Mouse (Mus musculus) forebrain, embryonic 14.5 days (tissue): ENCODE measurements around the gene Mansc1. TPM values are rescaled to one million over a fixed set of nuclear protein-coding genes. Genes with fewer than 3 reads are reported as not detected.
"Not testable (repeated sequence)": the region's sequence is repeated elsewhere in the genome, so short reads cannot be mapped to it uniquely, and the experiment has no call there.

Experiments
- ATAC-seq: fragments of 200-750 bp; cut with Nextera tagmentation; 2 replicates; pipeline ENCODE4 v1.8.0; 2017; ENCODE audit warnings: mild to moderate bottlenecking, moderate library complexity
- DNase-seq: peaks from one replicate; pipeline ENCODE4 v3.0.0-alpha.2; 2015; ENCODE audit warnings: low spot score
- H3K27ac ChIP-seq: fragments of 300-500 bp; sonication (generic); 2 replicates; pipeline ENCODE4 v1.5.1; 2014; ENCODE audit warnings: low read depth, mild to moderate bottlenecking, control low read depth, low read length, moderate library complexity
- H3K27me3 ChIP-seq: fragments of 300-500 bp; sonication (generic); replicated peaks from 2 replicates; pipeline ENCODE4 v1.6.1; 2014; ENCODE audit warnings: low read length, control low read depth, mixed read lengths; ENCODE audit not compliant: control insufficient read depth, insufficient read depth
- H3K36me3 ChIP-seq: fragments of 300-500 bp; sonication (generic); 2 replicates; pipeline ENCODE4 v1.6.1; 2014; ENCODE audit warnings: low read length, control low read depth; ENCODE audit not compliant: control insufficient read depth, insufficient read depth
- H3K4me1 ChIP-seq: fragments of 300-500 bp; sonication (generic); 2 replicates; pipeline ENCODE4 v1.6.1; 2014; ENCODE audit warnings: antibody characterized with exemption, low read length, control low read depth; ENCODE audit not compliant: control insufficient read depth, insufficient read depth
- H3K4me2 ChIP-seq: fragments of 300-500 bp; sonication (generic); 2 replicates; pipeline ENCODE4 v1.6.1; 2014; ENCODE audit warnings: mild to moderate bottlenecking, control low read depth, low read length
- H3K4me3 ChIP-seq: fragments of 300-500 bp; sonication (generic); 2 replicates; pipeline ENCODE4 v1.5.1; 2014; ENCODE audit warnings: low read depth, low read length, control low read depth
- H3K9ac ChIP-seq: fragments of 300-500 bp; sonication (generic); 2 replicates; pipeline ENCODE4 v1.6.1; 2014; ENCODE audit warnings: mild to moderate bottlenecking, low read length, control low read depth, moderate library complexity
- H3K9me3 ChIP-seq: fragments of 300-500 bp; sonication (generic); replicated peaks from 2 replicates; pipeline ENCODE4 v1.6.1; 2016; ENCODE audit warnings: low read length, control low read depth, mixed read lengths; ENCODE audit not compliant: control insufficient read depth
- WGBS: fragments of 180-500 bp; shearing (Covaris S2); extraction: QIAGEN DNeasy Blood & Tissue Kit; methylation state at CpG from one replicate; pipeline ENCODE4 v1.1.7; 2014; 5-methylcytosine and 5-hydroxymethylcytosine counted together
- polyA plus RNA-seq: library from polyadenylated mRNA; unstranded; fragments of >200 nt; fragmentation: Nextera tagmentation; extraction: Ambion mirVana; gene quantifications from 2 replicates; pipeline ENCODE4 v1.2.1, GENCODE M21; 2014

Gene Mansc1
- 0.88 and 0.94 TPM in 2 replicates for polyA plus RNA-seq

- ATAC-seq (peak; percentile 58), DNase-seq (peak; percentile 43)
- Histone ChIP-seq H3K9me3 (no peaks in the 10 kb centered on the region), H3K27me3 (no peaks in the 10 kb centered on the region), H3K4me2 (peak within 1 kb of the TSS; percentile 77), H3K36me3 (no peaks in the 10 kb centered on the region), H3K9ac (peak within 1 kb of the TSS; percentile 55), H3K4me3 (peak within 1 kb of the TSS; percentile 40), H3K4me1 (0 out of 2 replicates have a peak, but pooled peaks cover 8% of the 10 kb centered on the region), H3K27ac (no peak within 1 kb of the TSS)
- WGBS = 2% methylated on average over 46 of the region's 46 CpGs
These were observed at the start of gene Mansc1 for GRCm38 (mm10) chr6:134631947-134632687. TSS of gene Mansc1 (minus strand) at chr6:134632488.

GRCm38 (mm10) chr6:134679330-134679729 lies 47.0 kb upstream of the Mansc1 start:
- H3K4me3 ChIP-seq, H3K36me3 ChIP-seq, H3K4me1 ChIP-seq, ATAC-seq, H3K4me2 ChIP-seq, H3K27me3 ChIP-seq, H3K9ac ChIP-seq, H3K27ac ChIP-seq, DNase-seq, H3K9me3 ChIP-seq: not testable (repeated sequence)
- WGBS = 92% methylated on average over 4 of the region's 4 CpGs

DNA sequence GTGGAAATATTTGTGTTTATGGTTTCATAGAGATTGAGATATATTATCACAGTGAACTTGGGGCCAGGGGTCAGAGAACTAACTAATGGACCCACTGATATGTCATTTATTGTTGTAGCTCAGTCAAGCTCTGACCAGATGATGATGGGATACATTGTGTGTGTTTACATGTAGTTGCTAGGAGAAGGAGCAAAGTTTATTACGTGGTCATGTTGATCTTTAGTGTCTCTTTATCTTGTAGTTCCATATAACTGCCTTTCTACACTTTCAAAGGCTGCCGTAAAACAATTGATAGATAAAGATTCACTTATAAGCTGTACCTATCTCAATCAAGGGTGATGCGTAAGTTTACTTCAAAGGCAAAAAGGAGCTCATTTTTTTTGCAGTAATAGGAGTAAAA lies 45.7 kb upstream of the Mansc1 start:
- H3K4me2 ChIP-seq = no peak overlapping the region
- H3K4me1 ChIP-seq = no peaks in the 10 kb centered on the region
- ATAC-seq = no peak
- H3K9me3 ChIP-seq = no peaks in the 10 kb centered on the region
- no peak overlapping the region for H3K4me3 ChIP-seq
- no peak overlapping the region for H3K27ac ChIP-seq
- WGBS = 84% methylated on average over 3 of the region's 3 CpGs
- DNase-seq = no peak
- no peaks in the 10 kb centered on the region for H3K27me3 ChIP-seq
- no peaks in the 10 kb centered on the region for H3K36me3 ChIP-seq
- no peak overlapping the region for H3K9ac ChIP-seq

DNA sequence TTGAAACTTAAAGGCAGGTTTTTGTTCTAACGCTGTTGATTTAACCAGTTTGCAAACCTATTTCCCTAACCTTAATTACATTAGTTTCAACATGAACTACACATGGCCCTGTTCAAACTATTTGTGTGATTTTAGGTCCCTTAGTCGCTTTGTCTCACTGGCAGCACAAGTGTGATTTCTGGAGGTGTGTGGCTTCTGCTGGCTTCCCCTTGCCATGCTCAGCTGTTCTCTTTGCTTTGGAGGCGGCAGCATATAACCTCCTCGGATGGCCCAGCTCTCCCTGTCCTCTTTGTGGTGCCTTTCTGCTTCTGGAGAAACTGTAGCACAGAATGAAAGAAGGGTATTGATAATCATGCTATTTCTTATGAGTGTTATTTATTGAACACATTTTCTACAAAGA lies 45.2 kb upstream of the Mansc1 start:
- ATAC-seq (no peak), DNase-seq (no peak)
- H3K4me3 ChIP-seq = no peak overlapping the region
- no peaks in the 10 kb centered on the region for H3K9me3 ChIP-seq
- no peaks in the 10 kb centered on the region for H3K36me3 ChIP-seq
- no peak overlapping the region for H3K27ac ChIP-seq
- 84% methylated on average over 4 of the region's 4 CpGs for WGBS
- no peaks in the 10 kb centered on the region for H3K4me1 ChIP-seq
- H3K27me3 ChIP-seq = no peaks in the 10 kb centered on the region
- no peak overlapping the region for H3K9ac ChIP-seq
- H3K4me2 ChIP-seq = no peak overlapping the region

- not testable (repeated sequence) for H3K4me3 ChIP-seq, DNase-seq, H3K36me3 ChIP-seq, ATAC-seq, H3K9me3 ChIP-seq, H3K27ac ChIP-seq, H3K9ac ChIP-seq, H3K4me1 ChIP-seq, H3K27me3 ChIP-seq, H3K4me2 ChIP-seq
- WGBS = 89% methylated on average over 8 of the region's 8 CpGs
These were observed 41.4 kb upstream of the Mansc1 start for GRCm38 (mm10) chr6:134673712-134674111.

GRCm38 (mm10) chr6:134670881-134671411 lies 38.7 kb upstream of the Mansc1 start:
- no peak for ATAC-seq
- Histone ChIP-seq H3K4me3 (no peak overlapping the region), H3K9ac (no peak overlapping the region), H3K9me3 (no peaks in the 10 kb centered on the region), H3K27me3 (no peaks in the 10 kb centered on the region), H3K4me1 (peaks cover 4% of the 10 kb centered on the region; the same call in 1 of the 2 replicates), H3K4me2 (no peak overlapping the region), H3K36me3 (no peaks in the 10 kb centered on the region), H3K27ac (no peak overlapping the region)
- 56% methylated on average over 4 of the region's 4 CpGs for WGBS
- peak; percentile 12 for DNase-seq

DNA sequence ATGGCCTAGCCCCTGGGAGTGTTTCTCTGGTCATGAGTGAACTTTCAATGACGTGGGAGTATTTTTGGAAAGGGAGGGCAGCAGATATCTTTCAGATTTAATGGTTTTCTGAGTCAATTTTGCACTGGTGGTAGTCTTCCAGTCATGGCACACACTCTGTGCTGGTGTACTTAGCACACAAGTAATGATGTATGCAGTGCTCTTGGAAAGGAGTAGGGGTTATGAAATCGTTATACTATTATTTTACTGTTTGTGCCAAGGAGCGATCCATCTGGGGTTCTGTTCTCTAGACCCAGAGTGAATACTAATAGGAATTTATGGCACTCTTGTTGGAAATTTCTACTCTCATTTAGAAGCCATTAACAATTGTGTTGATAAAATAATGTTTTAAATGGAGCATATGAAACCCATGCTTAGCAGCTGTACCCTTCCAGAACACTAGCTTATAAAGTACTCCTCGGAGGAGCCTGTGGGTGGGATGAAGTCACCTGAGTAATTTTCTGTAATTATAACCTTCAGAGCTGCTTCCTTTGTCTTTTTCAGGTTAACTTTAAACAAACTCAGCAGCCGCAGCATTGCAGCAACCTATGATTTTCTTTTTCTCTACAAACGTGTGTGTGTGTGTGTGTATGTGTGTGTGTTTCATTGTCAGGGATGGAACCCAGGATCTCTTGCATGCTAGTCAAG lies 37.0 kb upstream of the Mansc1 start:
- Histone ChIP-seq H3K27ac (no peak overlapping the region), H3K9ac (no peak overlapping the region), H3K4me3 (no peak overlapping the region), H3K27me3 (no peaks in the 10 kb centered on the region), H3K36me3 (no peaks in the 10 kb centered on the region), H3K4me1 (peaks cover 4% of the 10 kb centered on the region; the same call in 1 of the 2 replicates), H3K9me3 (no peaks in the 10 kb centered on the region), H3K4me2 (no peak overlapping the region)
- ATAC-seq = no peak
- WGBS = 82% methylated on average over 6 of the region's 6 CpGs
- no peak for DNase-seq

DNA sequence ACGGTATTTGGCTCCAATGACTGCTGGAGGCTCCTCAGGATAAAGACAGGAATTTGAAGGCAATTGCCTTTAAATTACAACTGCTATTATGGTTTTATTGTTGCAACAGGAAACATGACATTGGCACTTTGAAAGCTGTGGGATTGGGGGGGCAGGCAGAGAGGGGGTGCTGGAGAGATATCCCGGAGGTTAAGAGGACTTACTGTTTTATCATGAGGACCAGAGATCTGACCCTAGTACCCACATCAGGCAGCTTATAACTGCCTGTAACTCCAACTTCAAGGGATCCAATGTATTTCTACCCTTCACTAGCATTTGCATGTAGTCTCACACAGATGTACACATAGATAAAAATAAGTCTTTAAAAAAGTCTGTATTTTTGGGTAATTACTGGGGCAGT lies 36.2 kb upstream of the Mansc1 start:
- H3K36me3 ChIP-seq = no peaks in the 10 kb centered on the region

GRCm38 (mm10) chr6:134665817-134666216 lies 33.5 kb upstream of the Mansc1 start:
- Histone ChIP-seq H3K9ac (no peak overlapping the region), H3K4me2 (no peak overlapping the region), H3K4me1 (peaks cover under 1% of the 10 kb centered on the region; the same call in 1 of the 2 replicates), H3K27me3 (no peaks in the 10 kb centered on the region), H3K4me3 (no peak overlapping the region), H3K27ac (no peak overlapping the region), H3K9me3 (no peaks in the 10 kb centered on the region), H3K36me3 (no peaks in the 10 kb centered on the region)
- no peak for DNase-seq
- WGBS = 92% methylated on average over 9 of the region's 9 CpGs
- no peak for ATAC-seq

More for the DNA sequence above, 36.2 kb upstream of the Mansc1 start:
- Histone ChIP-seq H3K4me3 (no peak overlapping the region), H3K4me1 (peaks cover 4% of the 10 kb centered on the region; the same call in 1 of the 2 replicates), H3K9me3 (no peaks in the 10 kb centered on the region), H3K9ac (no peak overlapping the region), H3K27ac (no peak overlapping the region), H3K4me2 (no peak overlapping the region), H3K27me3 (no peaks in the 10 kb centered on the region)
- DNase-seq (no peak), ATAC-seq (no peak)
- 87% methylated on average over 2 of the region's 2 CpGs for WGBS
